24 mouse cellular contexts compared by ENCODE assay signal in the genomic region with DNA sequence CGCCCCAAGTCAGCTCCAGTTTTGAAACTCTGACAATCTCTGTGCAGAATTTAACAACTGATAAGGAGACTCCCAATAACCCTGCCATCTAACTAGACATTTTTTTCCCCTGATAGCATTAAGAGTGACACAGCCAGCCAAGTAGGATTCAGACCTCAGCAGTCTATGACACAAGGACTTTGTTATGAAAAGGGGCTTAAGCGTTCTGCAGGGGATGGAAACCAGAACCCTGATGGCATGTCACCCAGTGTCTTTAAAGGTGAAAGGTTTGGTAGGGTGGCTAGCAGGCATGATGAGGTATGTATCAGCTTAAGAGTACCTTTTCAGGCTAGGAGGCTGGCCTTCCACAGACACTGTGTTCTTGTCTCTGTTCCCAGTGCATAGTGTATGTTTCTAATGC.
DNase-seq lines count a peak whose midpoint lies in the region; ATAC-seq and TF ChIP-seq lines count a peak whose summit lies in the region.
"Had no signal": no experiment of that assay in that cellular context is flagged by ENCODE, and none has a peak within 500 bp of the region (broad histone marks: within the 10 kb centered on the region; RNA-seq: fewer than 3 reads in every experiment).

No protein-coding gene starts in this region.

- TF ChIP-seq EP300 in heart, postnatal 0 days (IDR thresholded peaks at IDR 0.05; ENCODE audit: low read depth) = no peak; the same call in 1 of the 2 replicates

- WGBS in heart, embryonic 13.5 days = 25% methylated on average over 2 of the region's 2 CpGs
- WGBS in heart, embryonic 15.5 days = 24% methylated on average over 2 of the region's 2 CpGs
- 25% methylated on average over 2 of the region's 2 CpGs for WGBS in heart, embryonic 10.5 days
- WGBS in heart, postnatal 0 days = 22% methylated on average over 2 of the region's 2 CpGs

- H3K27ac ChIP-seq in heart, embryonic 13.5 days (replicated peaks) = peak overlapping the region; percentile 56
- H3K27ac ChIP-seq in heart, embryonic 15.5 days = peak overlapping the region; percentile 64
- no peak overlapping the region for H3K27ac ChIP-seq in heart, embryonic 10.5 days
- H3K27ac ChIP-seq in heart, postnatal 0 days (ENCODE audit: low read depth) = peak overlapping the region; percentile 53
- H3K27ac ChIP-seq: embryonic facial prominence, embryonic 10.5 days; embryonic facial prominence, embryonic 12.5 days; forebrain, embryonic 13.5 days; forebrain, embryonic 15.5 days had no signal

- peaks cover 20% of the 10 kb centered on the region for H3K4me1 ChIP-seq in heart, embryonic 13.5 days
- H3K4me1 ChIP-seq in heart, embryonic 15.5 days (replicated peaks) = 0 out of 2 replicates have a peak, but pooled peaks cover 4% of the 10 kb centered on the region
- no peaks in the 10 kb centered on the region for H3K4me1 ChIP-seq in heart, embryonic 10.5 days
- no peaks in the 10 kb centered on the region; the same call in 1 of the 2 replicates for H3K4me1 ChIP-seq in heart, postnatal 0 days (ENCODE audit: control insufficient read depth, insufficient read depth)
- H3K4me1 ChIP-seq: embryonic facial prominence, embryonic 10.5 days; embryonic facial prominence, embryonic 12.5 days; forebrain, embryonic 13.5 days; forebrain, embryonic 15.5 days had no signal

- no peak overlapping the region for H3K9ac ChIP-seq in heart, embryonic 13.5 days
- H3K9ac ChIP-seq in heart, embryonic 15.5 days = no peak overlapping the region
- no peak overlapping the region for H3K9ac ChIP-seq in heart, postnatal 0 days (replicated peaks; ENCODE audit: low read depth, low read length)
- H3K9ac ChIP-seq: embryonic facial prominence, embryonic 12.5 days; forebrain, embryonic 13.5 days; forebrain, embryonic 15.5 days had no signal

- no peaks in the 10 kb centered on the region for H3K9me3 ChIP-seq in heart, embryonic 13.5 days
- H3K9me3 ChIP-seq in heart, embryonic 15.5 days (replicated peaks) = no peaks in the 10 kb centered on the region
- H3K9me3 ChIP-seq in heart, embryonic 10.5 days = no peaks in the 10 kb centered on the region
- no peaks in the 10 kb centered on the region for H3K9me3 ChIP-seq in heart, postnatal 0 days (replicated peaks; ENCODE audit: control insufficient read depth, low read length)
- H3K9me3 ChIP-seq: embryonic facial prominence, embryonic 10.5 days; embryonic facial prominence, embryonic 12.5 days; forebrain, embryonic 13.5 days; forebrain, embryonic 15.5 days; G1E had no signal

- DNase-seq in heart, postnatal 14 days = no peak
- DNase-seq in heart, embryonic 10.5 days (ENCODE audit: low spot score) = no peak
- DNase-seq in heart, postnatal 0 days (ENCODE audit: low spot score) = peak; percentile 34
- DNase-seq in heart, postnatal 25 days (ENCODE audit: low spot score) = no peak
- DNase-seq: adrenal gland, adult 8-10 months; adrenal gland, postnatal 14 days; adrenal gland, postnatal 36 days; B cell, adult 2 months; cerebellum, adult 11-12 months; cerebellum, adult 2 months; cerebellum, adult 9-10 months; cerebellum, postnatal 10 days; cerebellum, postnatal 25 days had no signal

- intact Hi-C loops in heart, postnatal 14 days (cut with DNase I) = no loop called here
- intact Hi-C loops in heart, postnatal 25 days (cut with DNase I) = no loop called here

- ATAC-seq in heart, embryonic 13.5 days (ENCODE audit: extremely low read depth, insufficient number of reproducible peaks, low FRiP score, low TSS enrichment) = no peak; the same call in 1 of the 2 replicates
- ATAC-seq in heart, embryonic 15.5 days (replicated peaks; ENCODE audit: insufficient number of reproducible peaks, insufficient read depth, low FRiP score, low read depth) = peak; percentile 47; the same call in 1 of the 2 replicates
- ATAC-seq in heart, postnatal 0 days (ENCODE audit: insufficient read depth, low read depth) = peak; percentile 71
- ATAC-seq: activated CD4-positive, CD25-positive, alpha-beta regulatory T cell, adult 4 months; CD4-positive, CD25-positive, alpha-beta regulatory T cell, adult 4 months; forebrain, embryonic 13.5 days; forebrain, embryonic 15.5 days; Patski had no signal

- H3K36me3 ChIP-seq in heart, embryonic 13.5 days = no peaks in the 10 kb centered on the region
- no peaks in the 10 kb centered on the region for H3K36me3 ChIP-seq in heart, embryonic 15.5 days
- no peaks in the 10 kb centered on the region for H3K36me3 ChIP-seq in heart, embryonic 10.5 days
- no peaks in the 10 kb centered on the region for H3K36me3 ChIP-seq in heart, postnatal 0 days (replicated peaks; ENCODE audit: control insufficient read depth, insufficient read depth, low read length)
- H3K36me3 ChIP-seq: embryonic facial prominence, embryonic 10.5 days; embryonic facial prominence, embryonic 12.5 days; forebrain, embryonic 15.5 days; G1E had no signal

- no peak overlapping the region for H3K4me3 ChIP-seq in heart, embryonic 13.5 days
- no peak overlapping the region for H3K4me3 ChIP-seq in heart, embryonic 15.5 days
- H3K4me3 ChIP-seq in heart, embryonic 10.5 days = no peak overlapping the region
- H3K4me3 ChIP-seq in heart, postnatal 0 days (ENCODE audit: low read depth, low read length) = no peak overlapping the region
- H3K4me3 ChIP-seq: embryonic facial prominence, embryonic 10.5 days; embryonic facial prominence, embryonic 12.5 days; forebrain, embryonic 13.5 days; forebrain, embryonic 15.5 days had no signal

- no peak overlapping the region for H3K4me2 ChIP-seq in heart, embryonic 13.5 days
- H3K4me2 ChIP-seq in heart, embryonic 15.5 days = no peak overlapping the region
- H3K4me2 ChIP-seq in heart, postnatal 0 days (ENCODE audit: low read depth, low read length) = no peak overlapping the region
- H3K4me2 ChIP-seq: embryonic facial prominence, embryonic 12.5 days; forebrain, embryonic 13.5 days; forebrain, embryonic 15.5 days had no signal

- H3K27me3 ChIP-seq in heart, embryonic 13.5 days (replicated peaks) = no peaks in the 10 kb centered on the region
- no peaks in the 10 kb centered on the region for H3K27me3 ChIP-seq in heart, embryonic 15.5 days
- no peaks in the 10 kb centered on the region for H3K27me3 ChIP-seq in heart, embryonic 10.5 days (ENCODE audit: insufficient read depth, poor library complexity, severe bottlenecking)
- no peaks in the 10 kb centered on the region for H3K27me3 ChIP-seq in heart, postnatal 0 days (ENCODE audit: control insufficient read depth, insufficient read depth, low read length)
- H3K27me3 ChIP-seq: CH12.LX; embryonic facial prominence, embryonic 12.5 days; forebrain, embryonic 13.5 days; forebrain, embryonic 15.5 days; Patski had no signal

- no peak for TF ChIP-seq CTCF in heart, postnatal 0 days (IDR thresholded peaks at IDR 0.05; ENCODE audit: low read depth)
